Mouse (Mus musculus) yolk sac, embryonic 10.5 days (tissue): ENCODE measurements around the gene Slc17a8.
"Not testable (repeated sequence)": the region's sequence is repeated elsewhere in the genome, so short reads cannot be mapped to it uniquely, and the experiment has no call there.

Experiments used
- DNase-seq: peaks from one replicate; pipeline ENCODE4 v3.0.0-alpha.2; 2017; ENCODE audit warnings: low spot score

The Slc17a8 gene

DNA sequence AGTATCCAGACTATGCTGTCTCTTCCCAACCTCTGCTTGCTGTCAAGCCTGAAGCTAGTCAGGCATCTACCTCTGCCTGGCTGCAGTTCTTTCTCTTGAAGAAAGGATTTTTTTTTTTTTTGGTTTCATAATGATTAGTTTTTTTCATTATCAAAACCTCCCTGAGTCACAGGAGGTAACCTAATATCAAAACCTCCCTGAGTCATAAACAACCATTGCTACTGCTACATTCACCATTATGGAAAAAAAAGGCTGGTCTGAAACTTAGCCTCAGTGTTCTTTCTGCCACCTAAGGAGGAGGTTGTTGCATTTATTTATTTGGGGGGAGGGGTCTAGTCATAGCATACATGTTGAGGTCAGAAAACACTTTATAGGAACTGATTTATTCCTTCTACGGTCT lies 31.2 kb downstream of the Slc17a8 start:
- DNase-seq, result no peak

GRCm38 (mm10) chr10:89588708-89589107 lies 32.3 kb downstream of the Slc17a8 start:
- DNase-seq, result no peak

- no peak for DNase-seq
Observed at GRCm38 (mm10) chr10:89584709-89585108, 36.3 kb downstream of the Slc17a8 start.

GRCm38 (mm10) chr10:89578801-89579200 lies 42.3 kb downstream of the Slc17a8 start:
- DNase-seq, result no peak

DNA sequence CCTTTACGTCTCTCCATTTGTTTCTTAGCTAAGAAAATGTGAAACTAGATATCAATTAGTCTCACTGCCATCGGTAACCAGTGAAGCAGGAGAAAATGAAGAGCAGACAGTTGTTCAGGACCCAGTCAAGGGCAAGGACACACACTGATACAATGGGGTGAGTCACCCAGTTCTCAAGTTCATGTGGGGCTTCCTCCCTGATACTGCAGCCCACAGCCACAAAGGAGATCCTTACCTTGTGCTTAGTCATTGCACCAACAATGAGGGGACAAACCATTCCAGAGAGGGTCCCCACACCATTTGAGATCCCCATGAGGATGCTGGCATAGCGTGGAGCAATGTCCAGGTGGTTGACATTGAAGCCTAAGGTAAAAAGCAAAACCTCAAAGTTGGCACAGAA lies 43.4 kb downstream of the Slc17a8 start:
- no peak for DNase-seq

- peak; percentile 17 for DNase-seq
Observed at GRCm38 (mm10) chr10:89573421-89573820, 47.6 kb downstream of the Slc17a8 start.

DNA sequence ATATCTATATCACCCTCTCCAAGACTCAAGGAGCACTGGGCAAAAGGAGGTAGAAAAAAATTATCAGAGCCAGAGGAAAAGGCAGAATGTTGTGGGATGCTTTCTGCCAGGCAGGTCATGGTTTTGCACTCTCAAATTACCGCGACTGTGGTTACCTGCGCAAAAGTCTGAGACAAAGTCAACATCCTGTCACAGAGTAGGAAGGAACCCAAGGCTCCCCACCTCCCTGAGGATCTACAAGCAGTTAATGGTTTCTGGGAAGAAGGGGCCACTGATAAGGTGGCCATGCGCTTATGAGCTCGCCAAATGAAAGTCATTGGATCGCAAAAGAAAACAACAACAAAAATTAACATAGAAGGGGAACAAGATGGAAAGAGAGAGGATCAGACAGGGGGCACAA lies 48.1 kb downstream of the Slc17a8 start:
- DNase-seq, result peak; percentile 55

DNA sequence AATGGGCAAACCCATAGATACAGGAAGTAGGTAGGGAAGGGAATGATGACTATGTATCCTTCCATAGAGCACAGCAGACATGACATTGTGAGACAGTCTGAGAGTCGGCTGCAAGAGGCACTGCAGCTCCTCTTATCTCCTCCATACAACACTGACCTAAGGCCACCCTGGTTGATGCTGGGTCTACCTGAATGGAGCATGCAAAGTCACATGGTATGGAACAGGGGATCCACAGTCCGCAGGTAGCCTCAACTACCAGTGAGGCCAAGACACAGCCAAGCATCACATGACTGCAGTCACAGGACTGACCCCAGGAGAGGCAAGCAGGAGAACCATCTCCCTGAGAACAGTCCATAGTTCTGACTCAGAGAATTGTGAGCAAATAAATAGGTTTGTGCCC lies 53.7 kb downstream of the Slc17a8 start:
- peak; percentile 16 for DNase-seq

- DNase-seq, result peak; percentile 72
Observed at GRCm38 (mm10) chr10:89565301-89566022, 55.6 kb downstream of the Slc17a8 start.

- no peak for DNase-seq
Observed at GRCm38 (mm10) chr10:89562113-89562512, 58.9 kb downstream of the Slc17a8 start.

GRCm38 (mm10) chr10:89559351-89559750 lies 61.7 kb downstream of the Slc17a8 start:
- no peak for DNase-seq

- not testable (repeated sequence) for DNase-seq
Observed at GRCm38 (mm10) chr10:89554885-89555284, 66.2 kb downstream of the Slc17a8 start.

DNA sequence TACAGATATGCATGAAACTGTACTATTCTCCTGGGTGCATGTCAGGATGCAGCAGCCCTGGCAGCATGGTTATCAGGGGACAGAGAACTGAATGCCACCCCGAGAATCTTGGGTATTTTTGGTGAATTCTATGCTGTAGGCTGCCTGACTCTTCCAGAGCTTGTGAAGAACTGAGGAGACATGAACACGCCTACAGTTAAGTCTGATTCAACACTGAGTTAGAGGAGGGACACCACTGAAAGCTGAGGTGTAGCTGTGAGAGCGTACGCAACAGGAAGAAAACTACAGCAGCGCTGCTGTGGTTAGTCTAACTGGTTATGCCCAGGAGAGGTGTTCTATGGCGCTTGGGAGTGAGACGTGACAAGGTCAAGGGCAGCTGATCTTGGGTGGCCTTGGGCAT lies 67.2 kb downstream of the Slc17a8 start:
- DNase-seq, result not testable (repeated sequence)

GRCm38 (mm10) chr10:89553015-89553414 lies 68.0 kb downstream of the Slc17a8 start:
- no peak for DNase-seq

DNA sequence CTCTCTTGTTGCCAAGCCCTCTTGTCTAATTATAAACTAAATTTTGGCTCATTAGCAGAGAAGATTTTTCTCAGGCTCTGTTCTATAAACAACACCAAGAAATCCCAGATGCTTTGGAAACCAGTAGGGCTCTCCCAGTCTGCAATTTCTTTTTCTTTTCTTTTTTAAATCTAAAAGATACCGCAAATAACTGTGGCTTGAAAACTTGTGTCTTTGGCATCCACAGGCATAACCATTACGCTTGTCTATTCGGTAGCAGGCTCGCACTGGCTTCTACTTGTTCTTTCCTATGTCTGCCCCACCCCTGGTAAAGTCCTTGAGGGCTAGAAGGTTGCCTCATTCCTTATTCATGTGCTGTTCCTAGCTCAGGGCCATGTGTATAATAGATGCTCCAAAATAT lies 69.4 kb downstream of the Slc17a8 start:
- DNase-seq, result no peak

- DNase-seq, result no peak
Observed at GRCm38 (mm10) chr10:89548028-89548427, 73.0 kb downstream of the Slc17a8 start.

GRCm38 (mm10) chr10:89546989-89547388 lies 74.1 kb downstream of the Slc17a8 start:
- no peak for DNase-seq

DNA sequence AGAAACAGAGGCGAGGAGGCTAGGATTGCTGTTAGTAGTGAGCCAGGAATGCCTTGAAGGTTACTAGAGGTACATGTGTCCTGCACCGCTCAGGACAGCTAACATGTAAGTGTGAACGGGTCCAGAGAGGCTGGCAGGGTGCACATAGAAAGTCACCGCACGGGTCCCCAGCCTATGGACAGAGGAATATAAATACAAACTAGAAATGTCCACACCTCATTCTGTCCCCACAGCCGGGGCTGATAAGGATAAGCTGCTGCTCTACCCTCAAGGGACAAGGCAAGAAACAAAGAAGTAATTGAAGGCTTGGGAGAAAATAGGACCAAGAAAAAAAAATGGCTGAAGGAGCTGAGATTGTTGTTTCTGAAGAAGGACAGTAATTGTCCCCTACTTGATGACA lies 77.2 kb downstream of the Slc17a8 start:
- DNase-seq, result no peak

- DNase-seq, result no peak
Observed at GRCm38 (mm10) chr10:89542321-89542720, 78.7 kb downstream of the Slc17a8 start.

DNA sequence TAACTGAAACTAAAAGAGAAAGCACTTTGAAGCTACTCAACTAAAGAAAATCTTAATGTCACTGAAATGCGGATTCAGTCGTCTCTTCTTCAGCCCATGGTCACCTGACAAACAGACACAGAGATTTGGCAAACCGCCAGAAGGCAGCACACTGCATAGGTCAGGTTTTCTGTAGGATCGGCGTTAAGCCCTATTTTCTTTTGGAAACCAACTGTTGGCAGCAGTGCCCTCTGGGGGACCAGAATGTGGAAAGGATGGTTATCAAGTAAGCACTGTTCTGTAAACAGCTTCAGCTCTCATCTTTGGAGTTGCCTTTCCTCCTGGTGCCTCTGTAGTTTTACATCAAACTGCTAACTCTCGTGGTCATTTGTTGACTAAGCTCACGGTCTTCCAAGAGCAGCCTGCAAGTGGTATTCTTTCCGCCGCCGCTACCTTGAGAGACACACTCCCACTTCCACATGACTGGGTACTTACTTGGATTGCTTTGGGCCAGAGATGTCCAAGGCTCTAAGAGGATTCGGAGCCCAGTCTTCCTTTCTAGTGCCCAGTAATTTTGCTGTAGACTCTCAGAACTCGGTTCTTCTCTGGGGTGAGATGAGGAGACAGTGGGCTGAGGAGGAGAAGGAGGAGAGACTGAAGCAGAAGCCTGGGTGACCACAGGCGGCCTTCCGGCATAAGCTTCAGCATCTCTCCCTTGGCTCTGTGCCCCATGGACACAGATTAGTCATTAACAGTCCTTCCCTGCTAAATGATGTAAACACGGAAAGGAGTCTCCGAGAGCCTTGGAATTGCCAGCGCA lies 87.9 kb downstream of the Slc17a8 start, which contains the start of gene Nr1h4:
Gene Nr1h4 (minus strand): TSS at position 657 of the 799 bp plus-strand sequence.
- peak; percentile 66 for DNase-seq

DNA sequence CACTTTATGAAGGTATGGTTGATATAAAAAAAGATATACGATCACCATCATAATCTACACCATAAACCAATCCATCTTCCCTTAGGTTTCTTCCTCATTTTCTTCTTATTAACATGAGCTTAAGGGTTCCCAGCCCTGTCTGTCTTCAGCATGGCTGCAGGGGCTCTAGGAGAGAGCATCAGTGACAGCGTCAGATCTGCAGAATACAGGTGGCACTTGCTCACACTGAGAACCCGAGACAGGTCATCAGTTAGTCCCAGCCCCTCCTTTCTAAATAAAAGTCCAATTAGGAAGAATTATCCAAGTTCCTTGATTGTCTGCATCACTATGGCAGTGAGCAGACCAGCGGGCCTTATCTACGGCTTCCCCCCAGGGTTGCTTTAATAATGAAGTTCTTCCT lies 88.6 kb downstream of the Slc17a8 start:
- no peak for DNase-seq

GRCm38 (mm10) chr10:89531976-89532375 lies 89.1 kb downstream of the Slc17a8 start:
- DNase-seq, result no peak

DNA sequence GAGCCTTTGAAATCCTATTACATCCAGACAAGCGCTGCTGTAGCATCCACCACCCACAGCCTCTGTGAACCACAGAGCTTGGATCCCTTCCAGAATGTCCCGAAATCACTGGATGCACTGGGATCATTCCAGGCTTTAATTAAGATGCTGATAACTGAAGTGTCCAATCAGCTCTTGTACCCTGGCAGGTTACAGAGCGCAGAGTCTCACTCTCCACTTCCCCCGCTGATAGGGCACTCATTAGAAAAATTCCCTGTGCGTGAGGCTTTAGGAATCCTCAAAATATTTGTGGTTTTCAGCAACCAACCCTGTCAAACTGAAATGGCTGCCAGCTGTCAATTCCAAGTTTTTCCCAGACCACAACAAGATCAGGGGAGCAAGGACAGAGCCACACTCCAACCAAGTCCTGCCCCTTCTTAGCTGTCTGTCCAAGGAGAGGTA lies 89.8 kb downstream of the Slc17a8 start:
- DNase-seq, result no peak
